Mouse (Mus musculus) CH12.LX (cell line): ENCODE measurements around the gene Grin2c.
A peak's percentile ranks its signal among the peaks of the same experiment; 100 is the strongest.

Source experiments
- BHLHE40 ChIP-seq: IDR thresholded peaks from 2 replicates; pipeline ENCODE4 v1.6.1; 2011; ENCODE audit warnings: mild to moderate bottlenecking, low read depth, low read length, improper control_type of control experiment
- CHD2 ChIP-seq: IDR thresholded peaks from 2 replicates; pipeline ENCODE4 v1.6.1; 2011; ENCODE audit warnings: low read length, improper control_type of control experiment
- CTCF ChIP-seq, 2 experiments: IDR thresholded peaks in 1 of 2; conservative IDR thresholded peaks in 1 of 2; 2 replicates each; pipeline ENCODE4 v1.5.1; 2011 to 2012; ENCODE audit warnings: low read depth in 2 of 2, low read length in 2 of 2, improper control_type of control experiment in 1 of 2, inconsistent platforms in 1 of 2, mild to moderate bottlenecking in 1 of 2, moderate library complexity in 1 of 2
- ELF1 ChIP-seq: IDR thresholded peaks from 2 replicates; pipeline ENCODE4 v1.6.1; 2014; ENCODE audit warnings: low read depth, mild to moderate bottlenecking, inconsistent platforms, low read length, improper control_type of control experiment
- MYC ChIP-seq: IDR thresholded peaks from 2 replicates; pipeline ENCODE4 v1.6.1; 2011; ENCODE audit warnings: low read depth, mild to moderate bottlenecking, improper control_type of control experiment, low read length
- NELFE ChIP-seq: IDR thresholded peaks from 2 replicates; pipeline ENCODE4 v1.6.1; 2011; ENCODE audit warnings: low read depth, low read length, improper control_type of control experiment
- POLR2A ChIP-seq: IDR thresholded peaks from 2 replicates; pipeline ENCODE4 v1.6.1; 2011; ENCODE audit warnings: low read depth, mild to moderate bottlenecking, improper control_type of control experiment, low read length
- RCOR1 ChIP-seq: conservative IDR thresholded peaks from 2 replicates; pipeline ENCODE4 v1.6.1; 2012; ENCODE audit warnings: low read depth, mild to moderate bottlenecking, inconsistent platforms, low read length, improper control_type of control experiment
- TBP ChIP-seq: conservative IDR thresholded peaks from 2 replicates; pipeline ENCODE4 v1.6.1; 2011; ENCODE audit warnings: low read depth, low read length, improper control_type of control experiment
- TCF12 ChIP-seq: IDR thresholded peaks from 2 replicates; pipeline ENCODE4 v1.6.1; 2014; ENCODE audit warnings: low read depth, mild to moderate bottlenecking, inconsistent platforms, low read length, improper control_type of control experiment

DNA sequence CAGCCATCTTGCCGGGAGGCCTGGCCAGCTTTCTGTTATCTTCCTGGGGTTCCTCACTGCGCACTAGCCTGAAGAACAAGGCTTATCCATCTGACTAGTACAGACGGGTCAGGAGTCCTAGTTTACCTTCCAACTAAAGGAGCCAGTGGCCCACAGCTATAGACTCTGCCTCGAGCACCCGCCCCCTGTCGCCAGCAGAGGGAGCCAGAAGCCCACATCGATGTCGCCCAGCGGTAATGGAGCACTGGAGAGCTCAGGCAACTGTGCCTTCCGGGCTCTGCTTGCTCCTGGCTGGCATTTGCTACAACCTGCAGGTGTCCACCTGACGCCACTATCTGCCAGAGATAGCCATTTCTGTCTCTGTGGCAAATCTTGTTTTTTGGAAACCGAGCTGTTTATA, 64.7 kb downstream of the Grin2c start:
- TF ChIP-seq POLR2A = no peak
- TF ChIP-seq NELFE = no peak; the same call in 1 of the 2 replicates
- no peak for TF ChIP-seq MYC
- TF ChIP-seq TCF12 = no peak
- peak; percentile 88 to 99 for TF ChIP-seq CTCF (conservative IDR thresholded peaks at IDR 0.05 in 1 of 2, IDR thresholded peaks at IDR 0.05 in 1 of 2; ENCODE audit: low read depth in 2 of 2, low read length in 2 of 2)
- no peak for TF ChIP-seq RCOR1
- peak; percentile 38; the same call in 1 of the 2 replicates for TF ChIP-seq ELF1
- TF ChIP-seq CHD2 = no peak
- TF ChIP-seq BHLHE40 = no peak
- TF ChIP-seq TBP = no peak
